Mouse (Mus musculus) olfactory bulb, adult 2 months (tissue): ENCODE results near the gene Gm30302. TPM values are rescaled to one million over a fixed set of nuclear protein-coding genes. Genes with fewer than 3 reads are reported as not detected.

Experiments
- H3K27ac ChIP-seq: fragments of 200-500 bp; 2 replicates; pipeline ENCODE4 v1.5.1; 2012; ENCODE audit warnings: low read depth, low read length; ENCODE audit not compliant: insufficient read depth
- H3K4me1 ChIP-seq: fragments of 200-500 bp; 2 replicates; pipeline ENCODE4 v1.6.1; 2012; ENCODE audit warnings: low read length; ENCODE audit not compliant: control insufficient read depth, insufficient read depth
- H3K4me3 ChIP-seq: fragments of 200-500 bp; 2 replicates; pipeline ENCODE4 v1.5.1; 2012; ENCODE audit warnings: mild to moderate bottlenecking, low read depth, low read length, moderate library complexity; ENCODE audit not compliant: insufficient read depth
- CTCF ChIP-seq: fragments of 200-500 bp; IDR thresholded peaks from 2 replicates; pipeline ENCODE4 v1.5.1; 2012; ENCODE audit warnings: low read depth, mild to moderate bottlenecking, low read length, moderate library complexity; ENCODE audit not compliant: insufficient read depth
- POLR2A ChIP-seq: fragments of 200-500 bp; IDR thresholded peaks from 2 replicates; pipeline ENCODE4 v1.6.1; 2012; ENCODE audit warnings: mild to moderate bottlenecking, low read depth, low read length, moderate library complexity; ENCODE audit not compliant: insufficient read depth
- WGBS: fragments of 180-500 bp; shearing (Covaris S2); methylation state at CpG from one replicate; pipeline ENCODE4 v1.1.7; 2018; 5-methylcytosine and 5-hydroxymethylcytosine counted together
- polyA plus RNA-seq: library from polyadenylated mRNA; stranded (reverse); fragments of >200 nt; gene quantifications from 2 replicates; pipeline ENCODE4 v1.2.4, GENCODE M21; 2012; ENCODE audit warnings: low replicate concordance; ENCODE audit not compliant: missing spikeins, insufficient read depth, insufficient read length

The Gm30302 gene
- not detected in 2 replicates for polyA plus RNA-seq

GRCm38 (mm10) chr13:49798901-49799300 lies at the start of gene Gm30302:
Gene Gm30302 (minus strand): TSS chr13:49799001.
- H3K4me1 ChIP-seq: no peaks in the 10 kb centered on the region
- H3K4me3 ChIP-seq: no peak within 1 kb of the TSS
- TF ChIP-seq CTCF: no peak
- TF ChIP-seq POLR2A: no peak
- H3K27ac ChIP-seq: no peak within 1 kb of the TSS
- 65% methylated on average over 1 of the region's 1 CpGs for WGBS

- Histone ChIP-seq H3K4me3 (no peak overlapping the region), H3K4me1 (no peaks in the 10 kb centered on the region), H3K27ac (no peak overlapping the region)
- TF ChIP-seq CTCF: no peak
- TF ChIP-seq POLR2A: no peak
- 85% methylated on average over 3 of the region's 3 CpGs for WGBS
Measured at GRCm38 (mm10) chr13:49846751-49847150, 48.0 kb upstream of the Gm30302 start.

GRCm38 (mm10) chr13:49846141-49846540 lies 47.3 kb upstream of the Gm30302 start:
- WGBS: 68% methylated on average over 3 of the region's 3 CpGs
- no peak overlapping the region for H3K4me3 ChIP-seq
- TF ChIP-seq POLR2A (no peak), CTCF (no peak)
- H3K27ac ChIP-seq: no peak overlapping the region
- H3K4me1 ChIP-seq: no peaks in the 10 kb centered on the region

GRCm38 (mm10) chr13:49845663-49846062 lies 46.9 kb upstream of the Gm30302 start:
- no peak overlapping the region for H3K27ac ChIP-seq
- no peaks in the 10 kb centered on the region for H3K4me1 ChIP-seq
- WGBS: 95% methylated on average over 3 of the region's 3 CpGs
- TF ChIP-seq CTCF (no peak), POLR2A (no peak)
- H3K4me3 ChIP-seq: no peak overlapping the region

GRCm38 (mm10) chr13:49844071-49844470 lies 45.3 kb upstream of the Gm30302 start:
- Histone ChIP-seq H3K4me1 (no peaks in the 10 kb centered on the region), H3K27ac (no peak overlapping the region), H3K4me3 (no peak overlapping the region)
- TF ChIP-seq POLR2A (no peak), CTCF (no peak)
- WGBS: 78% methylated on average over 5 of the region's 5 CpGs

- Histone ChIP-seq H3K4me1 (no peaks in the 10 kb centered on the region), H3K4me3 (no peak overlapping the region), H3K27ac (no peak overlapping the region)
- no peak for TF ChIP-seq POLR2A
- TF ChIP-seq CTCF: no peak
Measured at GRCm38 (mm10) chr13:49841186-49841585, 42.4 kb upstream of the Gm30302 start.

GRCm38 (mm10) chr13:49830355-49830754 lies 31.6 kb upstream of the Gm30302 start:
- WGBS: 78% methylated on average over 3 of the region's 3 CpGs
- no peaks in the 10 kb centered on the region for H3K4me1 ChIP-seq
- TF ChIP-seq CTCF (no peak), POLR2A (no peak)

GRCm38 (mm10) chr13:49825300-49825699 lies 26.5 kb upstream of the Gm30302 start:
- WGBS: 90% methylated on average over 4 of the region's 4 CpGs
- Histone ChIP-seq H3K4me3 (no peak overlapping the region), H3K27ac (no peak overlapping the region), H3K4me1 (no peaks in the 10 kb centered on the region)
- TF ChIP-seq CTCF: no peak
- TF ChIP-seq POLR2A: no peak

More at GRCm38 (mm10) chr13:49830355-49830754, 31.6 kb upstream of the Gm30302 start:
- Histone ChIP-seq H3K4me3 (no peak overlapping the region), H3K27ac (no peak overlapping the region)

GRCm38 (mm10) chr13:49814958-49815357 lies 16.2 kb upstream of the Gm30302 start:
- TF ChIP-seq POLR2A: no peak
- no peak for TF ChIP-seq CTCF
- Histone ChIP-seq H3K4me3 (no peak overlapping the region), H3K27ac (no peak overlapping the region), H3K4me1 (no peaks in the 10 kb centered on the region)
- WGBS: 85% methylated on average over 3 of the region's 3 CpGs

- no peak overlapping the region for H3K4me3 ChIP-seq
- no peak for TF ChIP-seq POLR2A
- no peak for TF ChIP-seq CTCF
- no peaks in the 10 kb centered on the region for H3K4me1 ChIP-seq
- no peak overlapping the region for H3K27ac ChIP-seq
- WGBS: 88% methylated on average over 4 of the region's 4 CpGs
Measured at GRCm38 (mm10) chr13:49814420-49814819, 15.6 kb upstream of the Gm30302 start.
